Comparison of ENCODE assay signal across 19 mouse cellular contexts in the genomic region with DNA sequence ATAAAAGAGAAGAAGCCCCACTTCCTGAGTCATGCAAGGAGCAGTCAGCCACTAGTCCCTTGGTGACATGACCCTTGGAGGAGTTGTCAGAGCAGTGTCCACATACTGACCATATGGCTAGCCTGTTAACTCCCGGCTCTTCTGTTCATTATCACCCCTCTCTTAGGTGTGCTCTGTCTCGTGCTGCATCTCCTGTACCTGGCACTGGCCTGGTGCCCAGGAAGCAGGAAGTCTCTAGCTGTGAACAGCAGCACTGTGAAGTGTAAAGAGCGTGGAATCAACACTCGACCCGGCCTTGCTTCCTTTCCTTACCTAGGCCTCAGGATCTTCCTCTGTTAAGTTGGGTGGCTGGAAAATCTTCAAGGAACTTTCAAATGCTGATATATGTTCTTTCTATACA.
DNase-seq lines count a peak whose midpoint lies in the region; ATAC-seq and TF ChIP-seq lines count a peak whose summit lies in the region.
"Had no signal": no experiment of that assay in that cellular context is flagged by ENCODE, and none has a peak within 500 bp of the region (broad histone marks: within the 10 kb centered on the region; RNA-seq: fewer than 3 reads in every experiment).

No protein-coding gene starts in this region.

- H3K36me3 ChIP-seq in lung, postnatal 0 days (ENCODE audit: insufficient read depth, low read length) = no peaks in the 10 kb centered on the region
- H3K36me3 ChIP-seq: embryonic facial prominence, embryonic 12.5 days; hindbrain, embryonic 10.5 days; intestine, embryonic 15.5 days had no signal

- H3K4me2 ChIP-seq in lung, postnatal 0 days (replicated peaks; ENCODE audit: low read depth, low read length) = no peak overlapping the region
- H3K4me2 ChIP-seq: embryonic facial prominence, embryonic 12.5 days; forebrain, embryonic 13.5 days; heart, embryonic 12.5 days; hindbrain, embryonic 14.5 days; intestine, embryonic 15.5 days had no signal

- no peaks in the 10 kb centered on the region for H3K9me3 ChIP-seq in lung, postnatal 0 days (ENCODE audit: low read length)
- H3K9me3 ChIP-seq: embryonic facial prominence, embryonic 12.5 days; forebrain, embryonic 13.5 days; heart, embryonic 12.5 days; hindbrain, embryonic 10.5 days; intestine, embryonic 15.5 days had no signal

- H3K27me3 ChIP-seq in lung, postnatal 0 days (replicated peaks; ENCODE audit: insufficient read depth, low read length) = no peaks in the 10 kb centered on the region
- H3K27me3 ChIP-seq: embryonic facial prominence, embryonic 12.5 days; forebrain, embryonic 13.5 days; heart, embryonic 12.5 days; intestine, embryonic 15.5 days had no signal

- TF ChIP-seq CTCF in lung, postnatal 0 days (IDR thresholded peaks at IDR 0.05) = no peak

- H3K4me3 ChIP-seq in lung, postnatal 0 days (ENCODE audit: low read depth, low read length) = no peak overlapping the region
- H3K4me3 ChIP-seq: embryonic facial prominence, embryonic 12.5 days; forebrain, embryonic 13.5 days; gastrocnemius, adult 2 months; heart, embryonic 12.5 days; hindbrain, embryonic 10.5 days; intestine, embryonic 15.5 days had no signal

- no peaks in the 10 kb centered on the region for H3K4me1 ChIP-seq in lung, postnatal 0 days (ENCODE audit: insufficient read depth, low read depth, low read length)
- H3K4me1 ChIP-seq: intestine, embryonic 15.5 days had no signal

- ATAC-seq in lung, postnatal 0 days = no peak
- ATAC-seq: forebrain, embryonic 13.5 days; forebrain, postnatal 0 days; intestine, embryonic 15.5 days had no signal

- H3K27ac ChIP-seq in lung, postnatal 0 days (ENCODE audit: low read length) = no peak overlapping the region
- H3K27ac ChIP-seq: embryonic facial prominence, embryonic 12.5 days; forebrain, embryonic 13.5 days; gastrocnemius, adult 2 months; hindbrain, embryonic 10.5 days; hindbrain, embryonic 14.5 days; intestine, embryonic 15.5 days had no signal

- no peak overlapping the region for H3K9ac ChIP-seq in lung, postnatal 0 days (replicated peaks; ENCODE audit: low read depth)
- H3K9ac ChIP-seq: embryonic facial prominence, embryonic 12.5 days; forebrain, embryonic 13.5 days; forebrain, postnatal 0 days; heart, embryonic 12.5 days; hindbrain, embryonic 14.5 days; intestine, embryonic 15.5 days had no signal

- no peak for TF ChIP-seq EP300 in lung, postnatal 0 days (IDR thresholded peaks at IDR 0.05)

- DNase-seq in lung, postnatal 0 days (ENCODE audit: low spot score) = peak; percentile 23
- no peak for DNase-seq in lung, postnatal 10 days
- peak; percentile 6 for DNase-seq in cerebellum, adult 9-10 months
- peak; percentile 26 to 55 for DNase-seq in cerebellum, postnatal 25 days
- no peak for DNase-seq in frontal cortex, adult 2 months (ENCODE audit: extremely low spot score in 1 of 2, low spot score in 1 of 2)
- DNase-seq in kidney, postnatal 4 days = no peak
- DNase-seq in adrenal gland, postnatal 25 days = no peak
- DNase-seq: adrenal gland, adult 2 months; adrenal gland, postnatal 36 days; forebrain, postnatal 0 days; gastrocnemius, adult 2 months; gastrocnemius, postnatal 25 days; kidney, adult 18-20 months had no signal

- 50% methylated on average over 5 of the region's 5 CpGs for WGBS in lung, postnatal 0 days

Comparison
In these comparisons a context has a peak if more than half of its experiments do, and no peak if none do; other contexts are left out.
1. DNase-seq: peak in lung, postnatal 0 days (single experiment), cerebellum, adult 9-10 months (single experiment) and cerebellum, postnatal 25 days (2 of 2); none in lung, postnatal 10 days (single experiment), frontal cortex, adult 2 months (0 of 2), kidney, postnatal 4 days (0 of 2) and adrenal gland, postnatal 25 days (single experiment).